Mouse (Mus musculus): Measurements from ENCODE around the gene Dlgap1.

Gene Dlgap1

DNA sequence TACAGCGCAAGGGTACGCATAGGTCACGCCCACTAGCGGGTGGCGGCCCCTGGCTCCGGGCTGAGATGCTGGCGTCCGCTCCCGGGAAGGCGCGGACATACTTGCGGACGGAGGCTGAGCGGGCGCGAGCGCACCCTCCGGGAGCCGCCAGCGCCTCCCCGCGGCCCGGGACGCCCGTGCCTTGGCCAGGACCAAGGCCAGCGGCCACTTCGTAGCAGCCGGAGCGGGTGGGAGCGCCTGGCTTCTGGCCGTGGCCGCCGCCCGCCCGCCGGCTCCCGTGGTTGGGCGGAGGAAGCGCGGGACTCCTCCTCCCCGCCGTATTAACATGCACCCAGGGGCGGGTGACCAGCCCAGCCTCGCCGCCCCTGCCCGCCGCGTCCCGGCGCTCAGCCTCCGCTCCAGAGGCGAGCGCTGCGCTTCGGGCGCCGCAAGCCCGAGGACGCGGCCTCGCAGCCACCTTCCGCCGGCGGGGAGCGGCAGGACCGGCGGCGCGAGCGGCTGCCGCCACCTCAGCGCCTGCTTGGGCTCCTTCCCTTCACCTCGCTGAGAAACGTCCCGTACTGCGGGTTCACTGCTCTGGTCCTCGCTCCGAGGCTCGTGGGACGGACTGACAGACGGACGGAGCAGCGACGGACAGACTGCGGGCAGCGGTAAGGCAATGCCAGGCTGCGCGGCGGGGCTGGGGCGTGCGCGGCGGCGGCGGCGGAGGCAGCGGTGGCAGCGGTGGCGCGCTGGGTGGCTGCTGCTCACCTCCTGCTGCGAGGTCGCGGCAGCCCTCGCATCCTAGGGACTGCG lies at the start of gene Dlgap1:
Dlgap1 (plus strand) TSS at position 53 of the 795 bp plus-strand sequence.
- peak; percentile 62 to 68 for DNase-seq (ENCODE audit: low spot score in 2 of 2)

DNA sequence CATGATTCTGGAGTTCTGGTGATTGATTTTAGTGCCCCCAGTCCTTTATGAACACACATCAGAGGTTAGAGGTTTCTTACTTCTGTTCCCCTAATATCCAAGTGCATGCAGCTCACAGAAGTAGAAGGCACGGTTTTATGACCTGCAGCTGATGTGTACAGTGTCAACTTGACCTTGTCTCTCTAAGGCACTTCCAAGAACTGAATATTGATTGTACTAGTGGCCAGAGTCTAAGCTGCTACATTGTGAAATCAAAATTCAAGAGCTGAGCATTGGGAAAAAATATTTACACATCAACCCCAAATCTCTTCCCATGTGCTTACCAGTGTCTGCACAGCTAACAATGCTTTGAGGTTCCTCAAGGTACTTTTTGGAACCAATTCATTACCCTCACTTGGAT lies 13.9 kb upstream of the Dlgap1 start:
- DNase-seq (ENCODE audit: low spot score in 2 of 2), result no peak

DNA sequence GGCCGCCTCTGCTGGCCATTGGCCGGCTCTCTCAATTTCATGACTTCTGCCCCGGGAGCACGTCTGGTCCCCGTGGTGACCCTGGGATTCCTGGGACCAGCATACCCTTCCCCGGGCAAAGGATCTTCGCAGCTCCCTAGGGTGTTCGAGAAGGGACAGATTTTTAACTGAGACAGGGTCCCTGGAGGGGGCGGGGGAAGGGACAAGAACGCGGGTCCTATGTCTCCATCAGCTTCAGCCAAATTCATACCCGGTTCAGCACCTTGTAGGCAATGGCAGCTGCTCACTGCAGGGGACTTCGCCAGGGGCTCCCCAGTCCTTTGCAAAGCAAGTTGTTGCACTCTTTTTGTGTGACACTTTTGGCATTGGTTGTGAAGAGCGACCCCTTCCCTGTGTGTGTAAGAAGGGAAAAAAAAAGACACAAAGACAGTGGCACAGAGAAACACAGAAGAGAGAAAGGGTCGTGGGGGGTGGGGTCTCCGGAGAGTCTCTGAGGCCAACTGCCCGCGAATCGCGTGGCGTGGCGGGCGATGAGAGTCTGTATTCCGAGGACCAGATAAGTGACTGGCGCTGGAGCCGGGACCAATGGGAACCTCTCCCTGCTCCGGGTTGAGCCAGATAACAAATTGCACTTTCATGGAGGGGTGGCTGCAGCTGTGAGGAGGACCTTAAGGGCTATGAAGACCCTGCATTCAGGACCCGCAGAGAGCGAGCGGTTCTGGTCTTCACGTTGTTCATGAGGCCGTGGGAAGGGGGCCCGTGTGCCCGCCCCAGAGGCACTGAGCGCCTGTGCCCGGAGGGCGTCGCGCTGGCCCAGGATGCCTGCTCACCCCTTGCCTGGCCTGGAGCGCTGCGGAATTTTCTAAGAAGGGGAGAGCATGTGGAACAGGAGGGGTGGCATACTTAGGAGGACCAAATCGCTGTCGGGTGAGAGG lies 1.2 kb downstream of the Dlgap1 start:
- peak; percentile 33 to 58 for DNase-seq (ENCODE audit: low spot score in 2 of 2)

DNA sequence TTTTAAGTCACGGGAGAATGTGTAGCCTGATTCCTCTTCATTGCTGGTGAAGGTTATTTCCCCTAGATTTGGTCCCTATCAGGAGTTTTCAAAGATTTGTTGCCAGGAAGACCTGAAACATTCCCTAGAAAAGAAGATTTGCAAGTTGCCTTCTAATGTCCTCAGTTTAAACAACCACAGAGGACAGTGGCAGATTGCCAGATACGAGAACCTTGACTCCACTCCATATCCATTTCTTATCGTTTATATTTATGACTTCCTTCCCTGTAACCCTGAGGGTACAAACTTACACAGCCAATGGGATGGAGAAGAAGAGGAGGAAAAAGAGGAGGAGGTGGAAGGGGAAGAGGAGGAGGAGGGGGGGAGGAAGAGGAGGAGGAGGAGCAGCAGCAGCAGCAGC lies 4.2 kb downstream of the Dlgap1 start:
- DNase-seq (ENCODE audit: low spot score in 2 of 2), result no peak

DNA sequence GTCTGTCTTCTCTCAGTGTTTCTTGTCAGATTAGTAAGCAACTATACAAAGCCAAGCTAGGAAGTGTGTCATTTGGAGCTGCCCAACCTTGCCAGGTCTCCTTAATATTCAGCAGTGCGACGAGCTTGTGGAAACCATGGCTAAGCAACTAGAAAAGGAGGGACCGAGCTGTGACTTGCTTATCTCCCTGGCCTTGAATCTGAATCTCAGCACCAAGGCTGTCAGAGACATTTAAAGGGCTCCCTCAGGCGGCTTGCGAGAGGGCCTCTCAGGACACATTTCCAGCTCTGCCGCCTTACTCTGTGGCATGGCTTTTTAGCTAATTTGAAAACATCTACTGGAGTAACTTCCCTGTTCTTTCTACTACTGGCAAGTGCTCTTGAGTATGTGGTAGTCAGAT lies 5.1 kb downstream of the Dlgap1 start:
- no peak for DNase-seq (ENCODE audit: low spot score in 2 of 2)

DNA sequence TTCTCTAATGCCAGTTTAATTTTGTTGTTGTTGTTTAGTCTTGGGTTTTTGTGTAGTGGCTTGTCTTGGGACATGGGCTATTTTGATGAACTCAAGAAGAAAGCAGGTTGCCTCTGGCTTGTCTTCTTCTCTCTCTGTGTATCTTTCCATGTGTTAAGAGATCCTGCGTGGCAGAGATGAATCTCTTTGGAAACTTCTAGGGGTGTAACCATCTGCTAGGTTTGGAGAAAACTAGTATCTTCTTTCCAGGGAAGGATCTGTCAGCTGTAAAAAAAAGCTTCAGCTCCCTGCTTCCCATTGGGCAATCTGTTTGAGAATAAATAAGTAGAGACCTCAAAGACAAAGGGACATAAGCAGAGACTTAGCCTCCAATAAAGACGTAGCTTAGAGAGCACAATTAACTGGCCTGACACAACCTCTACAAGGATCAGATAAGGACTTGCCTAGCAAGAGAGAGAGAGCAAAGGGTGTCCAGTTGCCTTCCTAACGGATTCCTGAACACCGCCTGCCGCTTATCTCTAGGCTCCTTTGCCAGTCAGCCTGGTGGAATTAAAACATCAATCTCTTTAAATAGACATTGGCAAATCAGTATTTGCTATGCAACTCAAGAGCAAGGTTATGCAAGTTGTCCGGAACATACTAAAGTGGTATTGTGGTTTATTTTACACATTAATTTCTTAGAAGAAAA lies 13.5 kb downstream of the Dlgap1 start:
- no peak for DNase-seq (ENCODE audit: low spot score in 2 of 2)

DNA sequence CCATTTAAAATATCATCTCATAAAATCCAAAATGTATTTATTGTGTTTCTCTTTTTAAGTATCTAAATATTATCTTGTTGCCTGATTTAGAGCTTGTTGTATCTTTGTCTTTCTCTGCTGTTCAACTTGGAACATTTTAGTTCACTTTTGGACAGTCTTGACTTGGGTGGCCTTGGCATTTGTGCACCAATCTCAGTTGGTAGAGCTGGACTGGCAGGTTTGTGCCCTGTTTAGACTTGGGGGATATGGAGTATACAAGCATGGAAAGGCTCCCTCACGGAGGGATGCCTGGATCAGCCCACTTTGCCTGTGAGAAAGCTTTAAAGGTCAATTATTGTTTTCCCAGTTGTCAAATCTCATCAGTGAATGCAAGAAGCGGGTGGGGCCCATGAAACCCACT lies 27.5 kb downstream of the Dlgap1 start:
- DNase-seq (ENCODE audit: low spot score in 2 of 2), result no peak

DNA sequence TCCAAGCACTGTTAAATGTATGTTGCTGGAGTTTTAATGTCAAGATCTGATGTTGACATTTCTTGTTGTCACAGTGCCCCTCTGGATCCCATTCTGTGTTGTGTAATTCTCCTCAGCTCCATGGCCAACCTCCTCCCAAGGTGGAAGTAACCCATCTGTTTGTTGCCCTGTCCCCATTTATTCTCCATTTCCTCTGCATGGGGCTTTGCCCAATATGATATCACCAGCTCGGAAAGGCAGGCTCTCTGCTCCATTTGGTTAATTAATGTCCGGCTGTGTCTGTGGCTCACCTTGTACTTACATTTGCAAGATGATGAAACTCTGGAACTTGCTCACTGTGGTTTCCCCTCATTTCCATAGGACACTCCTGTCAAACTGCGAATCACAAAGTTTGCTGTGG lies 33.2 kb downstream of the Dlgap1 start:
- DNase-seq (ENCODE audit: low spot score in 2 of 2), result no peak

DNA sequence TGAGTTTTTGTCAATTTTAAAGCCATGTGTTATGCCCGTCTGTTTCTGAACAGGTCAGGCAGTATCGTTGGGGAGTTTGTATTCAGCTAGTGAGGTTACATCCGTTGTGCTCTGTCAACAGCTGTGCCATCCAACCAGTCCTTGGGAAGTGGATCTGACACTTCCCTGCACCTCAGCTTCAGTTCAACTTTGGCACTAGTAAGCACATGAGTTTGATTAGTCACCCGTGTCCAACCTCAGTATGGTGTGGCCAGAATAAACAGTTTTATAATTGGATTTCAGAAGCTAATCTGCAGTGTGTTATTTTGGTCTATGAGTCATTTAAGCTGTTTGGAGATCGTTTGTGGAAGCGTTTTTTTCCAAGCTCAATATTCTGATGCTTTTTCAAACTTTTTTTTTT lies 35.8 kb downstream of the Dlgap1 start:
- DNase-seq (ENCODE audit: low spot score in 2 of 2), result peak in 1 of 2 experiments; percentile 17

DNA sequence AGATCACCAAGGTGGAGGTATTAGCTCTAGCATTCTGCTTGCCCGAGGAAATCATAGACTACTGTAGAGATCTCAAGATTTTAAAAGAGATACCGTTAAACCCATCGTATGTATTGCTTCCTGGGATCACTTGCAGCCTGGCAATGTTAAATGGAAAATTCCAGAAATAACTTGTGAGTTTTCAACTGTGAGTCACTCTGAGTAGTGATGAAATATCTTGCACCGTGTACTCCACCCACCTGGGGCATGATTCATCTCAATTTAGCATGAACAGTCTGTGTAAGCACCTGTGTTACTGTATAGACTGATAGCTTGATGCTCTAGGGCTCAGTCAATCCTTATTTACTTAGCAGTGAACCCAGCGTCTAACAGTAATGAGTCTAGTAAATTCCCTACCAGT lies 38.7 kb downstream of the Dlgap1 start:
- DNase-seq (ENCODE audit: low spot score in 2 of 2), result peak; percentile 26 to 37

DNA sequence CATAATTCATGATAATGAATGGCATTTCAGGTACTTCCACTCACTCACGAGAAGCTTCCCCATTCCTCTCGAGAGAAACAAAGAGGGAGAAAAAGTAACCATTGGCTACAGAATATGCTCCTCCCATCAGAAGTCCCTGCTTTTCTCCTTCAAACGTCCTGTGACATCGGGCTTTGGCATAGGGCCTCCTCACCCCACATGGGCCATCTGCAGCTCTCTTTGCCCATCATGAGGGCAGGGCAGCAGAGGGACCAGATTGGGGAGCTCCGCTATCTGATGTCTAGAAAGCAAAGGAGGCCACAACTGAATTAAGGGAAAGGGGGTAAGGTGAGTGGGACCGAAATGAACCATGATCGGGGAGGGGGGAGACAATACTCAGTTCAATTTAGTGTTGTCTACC lies 47.6 kb downstream of the Dlgap1 start:
- no peak for DNase-seq (ENCODE audit: low spot score in 2 of 2)

DNA sequence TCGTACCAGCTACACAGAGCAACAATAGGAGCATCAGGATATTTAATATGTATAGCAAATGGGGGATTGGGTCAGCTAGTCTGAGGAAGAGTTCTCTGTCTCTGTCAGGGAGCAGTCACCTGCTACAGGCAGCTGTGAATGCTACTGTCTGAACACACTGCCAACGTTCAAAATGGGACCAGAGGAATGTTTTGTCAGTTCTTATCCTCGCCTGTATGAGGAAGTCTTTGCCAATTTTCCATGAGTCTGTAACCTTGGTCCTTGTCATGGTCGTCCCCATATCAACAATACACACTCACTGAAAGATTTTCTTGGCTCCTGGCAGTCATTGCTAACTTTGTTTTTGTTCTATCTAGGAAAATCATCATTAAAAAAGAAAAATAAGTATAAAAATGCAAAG lies 51.5 kb downstream of the Dlgap1 start:
- no peak for DNase-seq (ENCODE audit: low spot score in 2 of 2)

DNA sequence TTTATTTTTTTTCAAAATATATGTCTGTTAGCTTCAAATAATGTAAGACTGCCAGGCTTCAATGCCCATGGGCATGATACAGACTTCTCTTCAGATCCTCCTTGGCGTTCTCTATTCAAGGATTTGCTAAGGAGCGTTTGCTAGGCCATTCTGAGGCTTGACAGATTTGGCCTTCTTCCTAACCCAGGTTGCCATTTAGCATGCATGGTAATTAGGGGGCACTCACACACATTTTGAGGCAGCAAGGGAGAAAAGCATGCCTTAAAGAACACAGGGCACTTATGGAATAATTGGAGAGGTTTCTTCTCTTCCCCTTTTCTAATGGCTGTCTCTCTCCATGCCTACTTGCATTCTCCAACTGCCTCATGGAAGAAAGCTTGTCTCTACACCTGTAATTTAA lies 53.7 kb downstream of the Dlgap1 start:
- no peak for DNase-seq (ENCODE audit: low spot score in 2 of 2)

DNA sequence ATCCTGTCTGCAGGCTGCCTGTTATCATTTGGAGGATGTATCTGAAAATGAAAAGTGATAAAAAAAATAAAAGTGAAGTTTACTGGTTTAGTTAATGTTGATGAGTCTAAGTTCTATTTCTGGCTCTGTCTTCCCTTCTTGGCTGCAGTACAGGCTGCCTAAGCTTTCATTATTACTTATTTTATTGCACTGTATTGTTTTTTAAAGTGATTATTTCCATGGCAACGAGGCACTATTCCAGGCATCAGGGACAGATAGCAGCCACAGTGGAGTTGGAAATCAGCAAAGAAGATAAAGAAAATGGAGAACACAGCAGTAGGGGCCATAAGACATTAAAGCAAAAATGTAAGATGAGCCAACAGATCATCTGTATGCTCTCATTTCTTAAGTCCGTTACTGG lies 66.0 kb downstream of the Dlgap1 start:
- no peak for DNase-seq (ENCODE audit: low spot score in 2 of 2)

DNA sequence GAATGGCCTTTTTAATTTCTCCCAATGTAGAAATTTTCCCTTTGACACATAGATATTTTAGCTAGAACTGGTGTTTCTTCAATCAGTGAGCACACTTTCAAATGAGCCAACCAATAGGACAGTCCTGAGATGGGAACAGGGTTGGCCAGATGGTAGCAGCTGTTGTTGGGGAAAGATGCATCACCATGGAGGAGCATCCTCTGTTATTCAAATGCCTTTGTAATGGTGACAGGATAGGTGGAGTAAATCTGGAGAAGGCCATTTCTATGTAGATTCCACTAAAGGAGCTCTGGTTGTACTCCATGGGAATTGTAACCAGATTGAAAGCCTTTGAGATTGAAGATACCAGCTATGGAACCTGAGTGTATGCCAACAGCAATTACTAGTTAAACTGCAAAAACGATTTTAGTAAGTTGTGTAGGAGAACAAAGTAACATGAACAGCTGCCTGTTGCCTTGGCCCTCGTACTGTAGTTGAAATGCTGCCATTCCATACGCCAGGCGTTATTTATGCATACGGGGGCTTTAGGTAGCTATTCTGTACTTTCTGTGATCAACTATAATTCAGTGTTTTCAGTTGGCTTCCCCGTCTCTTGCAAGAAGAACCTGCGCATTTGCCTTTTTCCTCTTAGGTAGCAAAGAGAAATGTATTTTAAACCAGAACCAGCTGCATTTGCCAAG lies 72.0 kb downstream of the Dlgap1 start:
- peak in 1 of 2 experiments; percentile 36 for DNase-seq (ENCODE audit: low spot score in 2 of 2)

DNA sequence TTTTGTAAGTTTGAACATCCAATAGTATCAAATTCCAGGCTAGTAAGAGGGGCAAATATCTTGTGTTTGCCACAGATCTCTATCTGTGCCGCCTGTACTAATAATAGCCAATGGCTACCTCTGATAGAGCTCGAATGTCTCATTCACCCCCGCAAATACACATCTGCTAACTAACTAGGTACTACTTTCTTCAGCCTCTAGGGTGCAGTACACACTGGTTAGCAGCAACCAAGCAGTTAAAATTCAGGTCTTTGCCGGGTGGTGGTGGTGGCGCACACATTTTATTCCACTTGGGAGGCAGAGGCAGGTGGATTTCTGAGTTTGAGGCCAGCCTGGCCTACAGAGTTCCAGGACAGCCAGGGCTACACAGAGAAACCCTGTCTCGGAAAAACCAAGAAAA lies 99.4 kb downstream of the Dlgap1 start:
- DNase-seq (ENCODE audit: low spot score in 2 of 2), result no peak

DNA sequence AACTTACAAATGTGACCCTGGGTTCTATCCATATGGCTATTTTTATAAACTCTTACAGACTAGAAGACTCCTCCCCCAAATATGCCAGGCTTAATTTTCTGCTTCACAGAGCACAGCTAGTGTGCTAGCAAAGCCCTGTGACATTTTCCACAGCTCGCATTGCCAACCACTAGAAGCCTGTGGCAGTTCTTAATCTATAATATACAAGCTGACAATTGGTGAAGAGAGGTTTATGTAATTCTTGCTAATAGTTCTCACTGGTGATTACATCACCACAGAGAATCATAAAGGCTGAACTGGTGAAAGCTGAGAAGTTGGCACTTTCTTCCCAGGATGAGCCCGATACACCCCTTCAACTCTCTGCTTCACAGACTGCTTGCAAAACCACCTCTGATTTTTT lies 103.2 kb downstream of the Dlgap1 start:
- no peak for DNase-seq (ENCODE audit: low spot score in 2 of 2)

DNA sequence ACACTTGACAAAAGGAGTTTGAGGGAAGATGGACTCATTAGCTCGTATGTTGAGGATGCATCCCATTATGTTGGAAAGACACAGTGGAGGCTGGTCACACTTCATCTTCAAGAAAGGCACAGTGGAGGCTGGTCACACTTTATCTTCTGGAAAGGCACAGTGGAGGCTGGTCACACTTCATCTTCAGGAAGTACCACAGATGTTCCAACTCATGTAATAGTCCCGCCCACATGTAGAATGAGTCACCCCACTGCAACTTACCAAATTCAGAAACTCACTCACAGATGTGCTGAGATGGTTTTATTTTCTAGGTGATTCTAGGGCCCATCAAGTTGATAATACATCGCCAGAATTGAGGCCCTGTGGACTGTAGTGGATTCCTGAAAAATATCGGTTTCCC lies 119.3 kb downstream of the Dlgap1 start:
- peak in 1 of 2 experiments; percentile 42 for DNase-seq (ENCODE audit: low spot score in 2 of 2)

DNA sequence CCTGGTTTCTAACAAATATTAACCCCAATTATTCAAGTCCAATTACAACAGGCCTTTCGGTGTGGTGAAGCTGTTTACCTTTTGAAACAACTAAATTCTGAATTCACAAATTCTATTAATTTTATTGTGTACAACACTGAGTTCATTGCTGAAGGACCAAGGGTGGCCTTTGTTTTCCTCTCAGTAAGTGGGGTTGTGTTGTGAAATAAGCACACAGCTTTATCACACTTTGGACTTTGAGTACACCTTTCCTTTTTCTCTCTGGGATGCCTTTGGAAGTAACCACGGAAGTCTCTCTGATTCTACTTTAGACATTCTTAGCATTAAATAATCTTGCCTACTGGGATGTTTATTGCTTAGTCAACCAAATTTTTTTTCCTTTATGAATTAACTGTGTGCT lies 121.9 kb downstream of the Dlgap1 start:
- DNase-seq (ENCODE audit: low spot score in 2 of 2), result no peak

DNA sequence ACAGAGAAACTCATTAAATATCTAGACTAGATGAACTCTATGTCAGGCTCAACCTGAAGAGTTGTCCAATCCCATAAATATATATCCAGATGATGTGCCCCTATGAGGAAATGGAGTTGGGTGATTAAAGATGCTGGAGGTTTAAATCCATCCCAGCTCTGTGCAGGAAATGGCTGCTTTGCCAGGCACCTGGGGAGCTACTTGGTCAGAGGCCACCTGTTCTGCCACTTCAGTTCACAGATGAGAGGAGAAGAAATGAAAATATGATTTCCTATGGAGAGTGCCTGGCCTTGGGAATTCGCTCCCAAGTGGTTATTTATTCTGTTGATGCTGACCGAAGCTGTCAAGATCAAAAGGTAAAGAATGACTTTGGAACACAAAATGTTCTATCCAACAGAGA lies 160.3 kb downstream of the Dlgap1 start:
- no peak for DNase-seq (ENCODE audit: low spot score in 2 of 2)

DNA sequence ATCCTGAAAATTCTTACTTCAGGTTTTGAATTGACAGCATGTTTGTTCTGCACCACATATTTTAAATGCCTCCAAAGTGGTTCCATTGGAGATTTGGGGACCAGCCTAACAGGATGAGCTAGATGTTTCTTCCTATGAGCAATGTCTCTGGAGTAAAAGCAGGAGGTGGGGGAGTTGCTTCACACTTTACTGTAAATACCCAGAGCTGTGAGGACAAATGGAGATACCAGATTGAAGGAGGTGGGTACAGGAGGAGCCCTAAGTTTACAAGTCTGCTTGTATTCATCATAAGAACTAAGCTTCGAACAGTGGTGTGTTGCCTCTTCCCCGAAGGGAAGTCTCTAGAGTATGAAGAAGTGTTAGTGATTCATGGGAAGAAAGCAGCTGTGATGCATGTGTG lies 201.0 kb downstream of the Dlgap1 start:
- peak in 1 of 2 experiments; percentile 17 for DNase-seq (ENCODE audit: low spot score in 2 of 2)
